Mouse (Mus musculus): ENCODE measurements at regions not wholly inside any gene's neighbourhood (a gene's known extent, or its start where the extent isn't known, plus 50 kb on each side); places are given as distances from the start of the nearest gene placed in this dataset.

GRCm38 (mm10) chr15:67901191-67901601 is 1400.5 kb upstream of the Lrrc6 start:
- DNase-seq (ENCODE audit: extremely low spot score), result no peak

DNA sequence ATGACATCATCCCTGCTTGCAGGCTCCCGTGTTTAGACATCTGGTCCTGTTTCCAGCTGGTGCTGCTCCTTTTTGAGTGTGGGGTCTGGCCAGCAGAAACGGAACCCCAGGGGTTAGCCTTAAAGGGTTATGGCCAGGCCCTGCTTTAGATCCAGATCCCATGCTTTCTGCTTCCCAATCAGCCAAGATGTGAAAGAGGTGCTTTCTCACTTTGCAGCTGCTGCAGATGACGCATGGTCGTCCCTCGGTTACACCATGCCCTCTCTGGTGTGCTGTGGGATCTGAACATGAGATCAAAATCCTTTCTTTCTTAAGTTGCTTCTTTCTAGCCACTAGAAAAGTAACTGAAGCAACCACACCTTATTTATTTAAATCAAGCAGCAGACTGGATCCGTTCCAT is 1399.1 kb upstream of the Lrrc6 start:
- no peak for DNase-seq (ENCODE audit: extremely low spot score)

GRCm38 (mm10) chr15:67898959-67899403 is 1398.3 kb upstream of the Lrrc6 start:
- no peak for DNase-seq (ENCODE audit: extremely low spot score)

GRCm38 (mm10) chr15:67892066-67892465 is 1391.4 kb upstream of the Lrrc6 start:
- DNase-seq (ENCODE audit: extremely low spot score), result no peak

- DNase-seq (ENCODE audit: extremely low spot score), result no peak
These were observed 1390.0 kb upstream of the Lrrc6 start for GRCm38 (mm10) chr15:67890612-67891304.

DNA sequence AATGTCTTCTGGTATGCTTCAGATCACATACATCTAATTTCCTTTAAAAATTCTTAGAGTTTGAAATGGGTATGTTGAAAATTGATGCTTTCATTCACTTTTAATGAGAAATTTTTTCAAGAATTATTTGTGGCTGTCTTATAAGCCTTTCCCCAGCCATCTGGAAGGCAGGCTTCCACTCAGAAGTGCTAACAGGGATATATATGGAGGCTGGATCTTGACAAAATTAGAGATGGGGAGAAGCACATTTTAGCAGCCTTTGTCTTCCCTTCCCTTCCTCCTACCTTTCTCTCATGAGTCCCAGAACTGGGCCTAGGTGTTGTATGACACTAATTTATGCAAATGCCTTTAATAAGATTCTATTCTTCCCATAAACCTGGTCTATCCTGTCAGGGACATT is 1387.8 kb upstream of the Lrrc6 start:
- DNase-seq (ENCODE audit: extremely low spot score), result no peak

- no peak for DNase-seq (ENCODE audit: extremely low spot score)
These were observed 1354.6 kb upstream of the Lrrc6 start for GRCm38 (mm10) chr15:67855291-67855690.

DNA sequence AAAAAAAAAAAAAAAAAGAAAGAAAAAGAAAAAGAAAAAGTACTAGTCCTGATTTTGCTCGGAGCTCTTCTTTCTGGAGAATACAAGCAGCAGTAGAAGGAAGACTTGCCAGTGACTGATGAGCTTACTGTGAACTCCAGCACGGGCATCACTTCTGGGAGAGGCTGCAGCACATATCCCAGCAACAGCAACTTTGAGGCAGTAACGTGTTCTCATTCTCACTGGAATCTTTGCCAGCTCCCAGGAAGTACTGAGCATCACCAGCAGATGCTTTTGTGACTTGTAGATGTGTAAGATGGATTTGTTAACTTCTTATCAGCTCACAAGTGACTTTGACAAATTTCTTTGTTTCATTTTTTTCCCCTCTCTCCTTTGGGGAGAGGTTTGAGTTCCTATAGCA is 1349.4 kb upstream of the Lrrc6 start:
- no peak for DNase-seq (ENCODE audit: extremely low spot score)

GRCm38 (mm10) chr15:67845707-67846106 is 1345.0 kb upstream of the Lrrc6 start:
- no peak for DNase-seq (ENCODE audit: extremely low spot score)

- no peak for DNase-seq (ENCODE audit: extremely low spot score)
These were observed 1340.0 kb upstream of the Lrrc6 start for GRCm38 (mm10) chr15:67840671-67841070.

DNA sequence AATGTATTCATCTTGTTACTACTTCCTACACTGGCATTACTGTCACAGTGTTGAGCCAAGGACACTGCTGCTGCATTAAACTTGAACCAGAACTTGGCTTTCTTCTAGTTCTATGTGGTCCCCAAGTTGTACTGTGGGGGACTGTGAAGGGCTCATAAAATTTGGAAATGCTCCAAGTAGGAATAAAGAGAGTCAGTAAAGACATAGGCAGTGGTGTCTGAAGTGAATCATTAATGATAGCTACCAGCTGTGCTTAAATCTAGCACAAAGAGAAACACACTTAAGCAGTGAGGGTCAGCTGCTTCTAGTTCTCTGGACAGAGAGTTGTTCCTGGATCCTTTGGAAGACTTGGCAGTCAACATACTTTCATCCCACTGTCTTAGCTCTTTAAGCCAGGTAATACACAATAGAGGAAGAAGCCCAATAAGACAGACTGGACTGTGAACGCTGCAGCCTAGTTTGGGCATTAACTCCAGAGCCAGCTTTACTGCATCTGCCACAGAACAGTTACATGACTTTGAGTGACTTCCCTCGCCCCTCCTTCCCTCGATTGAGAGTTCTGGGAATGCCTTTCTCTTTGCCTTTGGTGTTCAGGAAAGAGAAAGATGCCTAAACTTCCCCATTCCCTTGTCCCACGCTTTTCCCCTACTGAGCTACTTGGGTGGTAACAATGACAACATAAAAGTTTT is 1325.2 kb upstream of the Lrrc6 start:
- no peak for DNase-seq (ENCODE audit: extremely low spot score)

DNA sequence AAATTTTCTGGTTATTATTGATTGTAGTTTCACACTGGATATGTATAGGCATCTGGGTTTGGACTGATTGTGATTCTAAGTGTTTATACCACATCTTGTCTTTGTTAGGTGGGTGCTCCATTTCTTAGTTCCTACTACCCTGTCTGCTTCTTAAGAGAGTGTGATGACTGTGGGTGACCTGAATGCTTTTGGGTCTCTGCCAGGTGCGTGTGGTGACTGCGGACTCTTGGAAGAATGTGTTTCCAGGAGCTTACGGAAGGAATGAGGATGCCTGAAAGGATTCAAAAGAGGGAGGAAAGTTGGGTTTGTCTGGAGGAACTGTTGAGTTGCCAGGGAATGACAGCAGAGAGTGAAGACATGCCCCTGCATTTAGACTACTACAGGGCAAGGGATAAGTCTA is 1322.5 kb upstream of the Lrrc6 start:
- no peak for DNase-seq (ENCODE audit: extremely low spot score)

- no peak for DNase-seq (ENCODE audit: extremely low spot score)
These were observed 1299.2 kb upstream of the Lrrc6 start for GRCm38 (mm10) chr15:67799871-67800270.

DNA sequence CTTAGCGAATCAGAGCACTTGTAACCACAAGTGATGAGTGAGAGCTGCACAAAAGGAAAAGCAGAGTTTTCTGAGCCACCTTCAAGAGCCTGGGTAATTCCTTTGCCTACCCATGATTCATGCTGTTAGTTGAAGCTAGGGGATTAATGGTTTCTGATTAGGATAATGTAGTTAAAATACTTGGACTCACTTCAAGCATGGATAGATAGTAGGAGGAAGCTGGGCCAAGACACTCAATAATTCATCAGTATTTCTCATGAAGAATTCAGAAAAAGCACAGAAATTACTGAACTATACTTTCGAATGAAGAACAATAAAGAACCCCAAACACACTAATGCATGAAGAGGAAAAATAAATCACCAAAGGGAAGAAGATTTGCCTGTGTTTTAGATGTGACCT is 1294.9 kb upstream of the Lrrc6 start:
- DNase-seq (ENCODE audit: extremely low spot score), result no peak

DNA sequence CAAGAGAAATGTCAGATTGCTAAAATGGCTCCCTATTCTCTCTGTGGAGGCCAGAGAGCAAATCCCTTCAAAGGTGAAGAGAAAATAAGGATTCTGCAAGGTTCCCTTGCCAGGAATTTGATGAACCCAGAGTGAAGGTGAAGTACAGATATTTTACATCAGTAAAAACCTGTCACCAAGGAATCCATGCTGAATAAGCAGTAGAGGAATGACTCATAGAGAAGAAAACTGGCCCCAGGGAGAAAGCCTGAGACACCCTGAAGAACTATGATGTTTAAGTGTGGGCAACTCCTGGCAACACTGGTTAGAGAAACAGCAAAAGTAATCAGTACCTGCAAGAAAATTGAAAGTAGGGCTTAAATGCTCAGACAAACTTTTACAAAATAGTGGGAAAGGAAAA is 1292.1 kb upstream of the Lrrc6 start:
- DNase-seq (ENCODE audit: extremely low spot score), result no peak

DNA sequence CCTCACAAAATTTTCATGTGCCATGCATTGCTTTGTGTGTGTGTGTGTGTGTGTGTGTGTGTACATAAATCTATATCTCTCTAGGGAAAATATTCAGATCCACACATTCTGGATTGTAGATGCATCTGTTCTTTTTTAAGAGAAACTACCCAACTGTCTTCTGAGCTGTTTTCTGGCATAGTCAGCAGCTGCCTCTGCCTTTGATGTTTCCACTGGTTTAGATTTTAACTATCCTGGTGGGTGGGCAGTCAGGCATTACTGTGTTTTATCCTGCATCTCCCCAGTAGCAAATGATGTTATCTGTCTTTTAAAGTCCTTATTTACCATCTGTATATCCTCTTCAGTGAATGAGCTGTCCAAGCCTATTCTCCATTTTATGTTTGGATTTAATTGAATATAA is 1287.9 kb upstream of the Lrrc6 start:
- DNase-seq (ENCODE audit: extremely low spot score), result no peak

DNA sequence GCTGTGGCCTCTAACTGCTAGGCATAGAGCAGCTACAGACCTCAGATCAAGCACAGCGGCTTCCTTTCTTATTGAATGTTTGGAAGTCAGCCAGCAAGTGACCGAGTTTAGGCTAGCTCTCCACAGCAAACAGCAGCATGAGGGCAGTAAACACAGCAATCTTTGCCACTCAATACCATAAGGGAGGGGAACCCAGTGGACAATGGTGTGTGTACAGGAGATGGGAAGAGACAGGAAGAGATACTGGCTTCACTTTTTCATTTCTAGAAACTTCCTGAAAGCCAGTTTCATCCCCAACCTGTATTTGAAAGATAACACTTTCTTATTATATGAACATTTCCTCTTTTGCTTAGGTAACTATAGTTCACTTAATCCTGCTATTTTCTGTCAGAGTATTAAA is 1284.9 kb upstream of the Lrrc6 start:
- no peak for DNase-seq (ENCODE audit: extremely low spot score)

DNA sequence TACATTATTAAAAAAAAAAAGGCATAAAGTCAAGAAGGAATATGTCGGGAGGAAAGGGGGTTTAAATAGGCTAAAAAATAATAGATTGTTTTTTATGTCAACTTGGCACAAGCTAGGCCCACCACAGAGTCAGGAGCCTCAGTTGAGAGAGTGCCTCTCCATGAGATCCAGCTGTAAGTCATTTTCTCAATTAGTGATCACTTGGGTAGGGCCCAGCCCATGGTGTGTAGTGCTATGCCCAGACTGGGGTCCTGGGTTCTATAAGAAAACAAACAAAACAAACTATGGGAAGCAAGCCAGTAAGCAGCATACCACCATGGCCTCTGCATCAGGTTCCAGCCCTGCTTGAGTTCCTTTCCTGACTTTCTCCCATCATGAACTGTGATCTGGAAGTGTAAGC is 1283.0 kb upstream of the Lrrc6 start:
- DNase-seq (ENCODE audit: extremely low spot score), result no peak

DNA sequence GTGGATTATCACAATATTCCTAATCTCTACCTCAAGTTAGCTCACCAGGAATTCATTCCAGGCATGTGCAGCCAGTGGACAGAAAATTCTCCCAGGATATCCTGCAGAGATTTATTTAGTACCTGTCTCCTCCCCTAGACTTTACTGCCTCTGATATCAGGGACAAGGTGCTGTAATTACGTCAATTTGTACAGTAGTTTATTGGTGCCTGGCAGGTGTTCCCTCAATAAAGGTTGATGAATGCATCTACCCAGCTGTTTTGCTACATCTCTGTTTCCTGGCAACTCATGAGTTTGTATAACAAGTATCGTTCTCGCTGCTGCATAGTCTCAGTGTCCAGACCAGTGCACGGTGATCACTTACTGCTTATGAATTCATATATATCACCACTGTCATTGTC is 1281.8 kb upstream of the Lrrc6 start:
- no peak for DNase-seq (ENCODE audit: extremely low spot score)

DNA sequence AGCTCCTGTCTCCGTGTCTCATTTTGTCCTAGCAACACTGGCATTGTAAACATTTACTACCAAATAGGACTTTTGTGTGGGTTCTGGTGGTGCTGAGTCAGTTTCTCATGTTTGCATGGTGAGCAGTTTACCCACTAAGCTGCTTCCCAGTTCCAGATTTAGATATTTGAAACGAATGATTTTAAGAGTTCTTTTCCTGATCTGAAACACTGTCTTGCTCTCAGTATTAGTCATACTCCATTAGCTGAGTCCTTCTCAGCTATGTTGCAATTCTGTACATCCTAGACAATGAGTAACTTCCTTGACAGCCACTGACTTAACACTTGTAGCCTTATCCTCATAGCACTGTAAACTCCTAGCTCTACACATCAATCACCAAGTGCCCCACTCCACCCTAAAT is 1280.1 kb upstream of the Lrrc6 start:
- DNase-seq (ENCODE audit: extremely low spot score), result no peak

DNA sequence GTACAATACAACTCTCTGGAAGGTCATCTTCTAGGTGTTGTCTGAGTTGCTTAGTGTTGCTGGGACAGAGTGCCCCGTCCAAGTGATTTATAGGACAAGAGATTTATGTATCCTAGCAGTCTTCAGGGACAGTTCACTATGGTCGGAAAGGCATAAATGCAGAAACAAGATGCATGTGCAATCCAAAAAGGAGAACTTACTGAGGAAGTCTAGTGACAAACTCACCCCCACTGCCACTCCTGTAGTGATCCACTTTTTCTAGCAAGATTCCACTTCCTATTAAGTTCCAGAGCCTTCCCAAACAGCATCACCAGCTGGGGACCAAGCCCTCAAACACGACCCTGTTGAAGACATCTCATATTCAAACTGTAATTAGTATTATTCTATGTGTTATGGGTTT is 1266.9 kb upstream of the Lrrc6 start:
- DNase-seq (ENCODE audit: extremely low spot score), result no peak

DNA sequence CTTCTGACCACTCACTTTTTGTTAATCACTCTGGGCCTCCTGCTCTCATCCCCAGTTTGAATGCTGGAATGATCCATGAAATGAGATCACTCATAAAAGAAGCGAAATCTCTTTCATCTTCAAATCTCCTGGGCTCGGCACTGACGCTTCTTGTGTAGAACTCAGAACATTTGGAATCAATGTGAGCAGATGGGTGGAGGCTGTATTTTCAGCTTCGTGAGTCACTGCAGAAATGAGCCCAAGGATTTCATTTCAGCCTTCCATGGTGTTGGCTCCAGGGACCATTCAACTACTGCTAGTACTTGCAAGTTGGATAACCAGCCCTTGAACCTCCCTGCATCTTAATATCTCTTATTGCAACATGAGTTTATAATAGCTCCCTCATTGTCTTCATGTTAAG is 1258.5 kb upstream of the Lrrc6 start:
- DNase-seq (ENCODE audit: extremely low spot score), result no peak

DNA sequence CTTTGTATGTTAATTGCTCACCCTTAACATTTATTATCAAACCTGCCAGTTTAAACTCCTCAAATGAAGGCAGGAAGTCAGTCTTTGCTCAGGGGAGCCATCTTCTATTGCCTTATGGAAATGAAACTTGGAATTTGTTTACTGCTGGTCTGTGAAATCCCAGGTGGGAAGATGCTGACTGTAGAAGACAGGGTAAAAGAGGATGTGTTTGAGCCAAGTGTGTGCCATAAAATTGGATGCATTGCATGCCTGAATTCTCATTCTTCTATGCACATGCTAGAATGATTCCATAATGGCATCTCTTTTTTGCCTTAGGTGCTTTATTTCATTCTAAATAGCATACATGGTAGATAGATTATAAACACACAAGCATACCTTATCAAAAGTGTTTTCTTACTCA is 1249.9 kb upstream of the Lrrc6 start:
- DNase-seq (ENCODE audit: extremely low spot score), result no peak

- no peak for DNase-seq (ENCODE audit: extremely low spot score)
These were observed 1242.6 kb upstream of the Lrrc6 start for GRCm38 (mm10) chr15:67743332-67743731.

Measured in embryo, embryonic 9.5 days (tissue).